Mouse (Mus musculus): Measurements from ENCODE around the gene Tmub1.
"Not testable (repeated sequence)": the region's sequence is repeated elsewhere in the genome, so short reads cannot be mapped to it uniquely, and the experiment has no call there.

The Tmub1 gene

DNA sequence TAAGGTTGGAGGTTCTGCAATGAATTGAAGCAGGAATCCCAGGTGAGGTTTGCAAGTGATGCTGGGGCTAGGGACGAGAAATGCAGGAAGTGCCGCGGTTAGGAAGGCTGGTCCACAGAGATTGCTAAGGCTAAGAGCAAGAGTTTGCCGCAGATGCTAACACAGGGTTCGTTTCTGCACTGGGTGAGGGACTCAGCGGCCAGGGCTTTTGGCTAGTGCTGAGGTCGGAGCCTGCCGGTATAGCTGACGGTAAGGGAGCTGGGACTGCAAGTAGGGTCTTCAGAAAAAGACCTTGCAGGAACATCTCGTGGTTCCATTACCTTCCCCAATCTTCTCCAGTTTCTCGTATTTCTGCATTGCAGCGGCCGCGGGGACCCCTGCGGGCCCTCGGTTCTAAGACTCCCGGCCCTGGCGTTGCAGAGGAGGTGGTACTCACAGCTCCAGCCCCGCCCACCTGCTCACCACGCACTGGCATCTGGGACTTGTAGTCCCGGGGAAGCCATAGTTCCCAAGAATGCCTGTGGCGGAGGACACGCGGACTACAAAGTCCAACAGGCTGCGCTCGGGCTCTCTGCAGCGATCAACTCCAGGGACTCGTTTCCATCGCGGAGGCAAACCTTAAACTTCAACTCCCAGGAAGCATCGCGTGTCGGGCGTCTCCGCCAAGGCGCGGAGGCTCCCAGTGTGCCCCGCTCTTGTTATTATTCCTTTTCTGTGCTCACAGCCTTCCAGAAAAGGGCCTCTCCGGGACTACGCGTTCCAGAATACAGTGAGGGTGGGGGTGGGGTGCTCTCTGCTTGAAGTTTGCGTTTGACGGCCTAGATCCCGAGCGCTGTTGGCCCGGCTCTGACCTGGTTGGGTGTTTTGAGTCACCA, 24.3 kb downstream of the Tmub1 start, which contains the start of the genes Cdk5 and Slc4a2:
TSS of gene Cdk5 (minus strand) at position 402 of the 875 bp plus-strand sequence.
TSS of gene Slc4a2 (plus strand) at position 709 of the 875 bp plus-strand sequence.
- peak; percentile 98 to 100 for DNase-seq

DNA sequence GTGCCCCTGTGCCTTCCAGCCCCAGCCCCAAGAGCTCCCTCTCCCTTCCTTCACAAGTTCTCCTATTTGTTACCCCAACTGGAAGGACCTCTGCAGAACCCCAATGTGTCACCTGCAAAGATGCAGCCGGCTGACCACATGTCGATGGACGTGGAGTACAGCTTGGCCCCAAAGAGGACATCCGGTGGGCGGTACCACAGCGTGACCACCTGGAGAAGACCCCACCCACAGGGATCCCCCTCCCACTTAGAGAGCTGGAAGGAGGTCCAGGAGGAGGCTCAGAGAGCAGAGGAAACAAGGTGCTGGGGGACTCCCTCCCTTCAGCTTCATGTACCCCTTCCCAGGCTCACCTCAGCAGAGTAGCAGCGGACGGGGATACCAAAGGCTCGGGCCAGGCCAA, 27.3 kb downstream of the Tmub1 start:
- DNase-seq = no peak

DNA sequence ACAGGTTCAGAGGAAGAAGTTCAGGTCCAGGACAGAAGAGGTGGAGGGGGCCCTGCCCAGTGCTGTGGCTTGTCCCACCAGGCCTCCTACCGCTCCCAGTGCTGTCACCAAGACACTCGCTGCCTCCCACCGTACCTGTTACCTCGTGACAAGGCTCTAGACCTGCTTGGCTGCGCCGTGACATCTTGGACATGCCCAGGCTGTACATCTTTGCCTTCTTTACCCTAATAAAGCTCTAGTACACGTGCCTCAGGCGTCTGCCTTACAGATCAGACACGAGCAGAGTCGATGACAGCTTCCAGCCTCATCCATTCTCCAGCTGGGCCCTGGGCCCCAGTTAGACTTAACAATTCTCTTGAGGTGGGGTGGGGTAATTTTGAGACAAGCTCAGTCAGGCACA, 30.1 kb downstream of the Tmub1 start:
- no peak for DNase-seq

DNA sequence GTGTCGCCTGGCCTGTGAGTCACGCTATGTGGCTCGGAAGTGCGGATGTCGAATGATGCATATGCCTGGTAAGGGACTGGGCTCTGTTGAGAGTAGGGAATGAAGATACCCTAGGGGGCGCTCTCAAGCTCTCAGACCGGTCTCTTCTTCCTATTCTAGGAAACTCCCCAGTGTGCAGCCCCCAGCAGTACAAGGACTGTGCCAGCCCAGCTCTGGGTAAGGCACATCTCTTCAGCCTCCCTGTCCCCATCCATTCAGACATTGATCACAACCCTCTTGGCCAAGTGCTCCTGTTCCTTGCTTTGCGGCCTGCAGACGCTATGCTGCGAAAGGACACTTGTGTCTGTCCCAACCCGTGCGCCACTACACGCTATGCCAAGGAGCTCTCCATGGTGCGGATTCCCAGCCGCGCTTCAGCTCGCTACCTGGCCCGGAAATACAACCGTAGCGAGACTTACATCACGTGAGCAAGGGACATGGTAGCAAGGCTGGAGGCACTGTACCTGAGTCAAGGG, 31.4 kb downstream of the Tmub1 start:
- peak; percentile 81 to 82 for DNase-seq

DNA sequence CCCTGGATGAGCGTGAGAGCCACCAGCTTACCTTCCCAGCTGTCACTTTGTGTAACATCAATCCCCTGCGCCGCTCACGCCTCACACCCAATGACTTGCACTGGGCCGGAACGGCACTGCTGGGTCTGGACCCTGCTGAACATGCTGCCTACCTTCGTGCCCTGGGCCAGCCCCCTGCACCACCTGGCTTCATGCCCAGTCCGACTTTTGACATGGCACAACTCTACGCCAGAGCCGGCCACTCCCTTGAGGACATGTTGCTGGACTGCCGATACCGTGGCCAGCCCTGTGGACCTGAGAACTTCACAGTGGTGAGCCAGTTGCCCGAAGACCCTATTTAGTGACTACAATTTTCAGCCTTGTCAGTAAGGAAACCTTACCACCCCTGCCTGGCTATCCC, 33.7 kb downstream of the Tmub1 start:
- DNase-seq = no peak

DNA sequence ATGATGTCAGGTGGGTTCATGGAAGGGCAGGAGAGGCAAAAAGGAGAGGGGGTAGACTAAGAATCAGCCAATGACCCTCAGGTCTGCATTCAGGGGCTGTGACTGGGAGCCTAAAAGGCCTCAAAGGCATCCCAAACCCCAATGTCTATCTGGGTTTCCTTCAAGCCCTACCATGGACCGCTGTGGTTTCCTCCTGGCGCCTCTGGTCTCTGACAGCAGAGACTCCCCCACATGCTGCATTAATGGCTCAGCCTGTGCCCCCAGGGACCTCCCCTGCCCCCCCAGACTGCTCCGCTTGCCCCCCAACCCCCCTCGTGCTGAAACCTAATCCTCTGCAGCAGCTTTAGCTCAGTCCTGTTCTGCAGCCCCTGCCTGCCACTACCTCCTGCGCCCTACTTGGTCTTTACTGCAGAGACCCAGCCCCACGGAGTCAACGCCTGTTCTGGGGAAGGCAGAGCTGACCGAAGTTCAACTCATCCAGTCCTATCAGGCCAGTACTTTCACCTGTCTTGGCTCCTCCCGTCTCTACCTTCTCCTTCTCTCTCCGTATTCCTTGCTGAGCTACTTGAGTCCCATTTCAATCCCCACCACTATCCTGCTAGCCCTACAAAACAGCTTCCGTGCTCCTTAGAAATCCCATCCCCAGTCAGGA, 34.5 kb downstream of the Tmub1 start, which contains the start of gene Asic3:
TSS of gene Asic3 (plus strand) at position 351 of the 652 bp plus-strand sequence.
- no peak for DNase-seq

DNA sequence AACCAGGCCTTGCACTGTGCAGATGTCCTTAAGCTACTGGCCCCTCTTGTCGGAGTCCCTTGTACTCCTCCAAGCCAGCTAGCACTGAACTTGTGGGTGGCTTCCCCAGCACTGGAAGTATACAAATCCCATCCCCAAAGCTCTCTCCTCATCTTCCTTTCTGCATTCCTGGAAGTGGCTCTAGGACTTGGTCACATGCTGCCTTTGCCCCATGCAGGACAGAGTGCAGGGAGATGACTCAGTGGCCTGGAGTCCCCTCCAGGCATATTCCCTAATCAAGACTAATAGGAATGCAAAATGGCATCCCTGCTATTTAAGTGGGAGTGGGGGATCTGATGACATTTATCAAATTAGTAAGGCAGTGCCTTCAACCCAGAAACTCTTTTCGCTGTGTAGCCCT, 35.6 kb downstream of the Tmub1 start:
- no peak for DNase-seq

DNA sequence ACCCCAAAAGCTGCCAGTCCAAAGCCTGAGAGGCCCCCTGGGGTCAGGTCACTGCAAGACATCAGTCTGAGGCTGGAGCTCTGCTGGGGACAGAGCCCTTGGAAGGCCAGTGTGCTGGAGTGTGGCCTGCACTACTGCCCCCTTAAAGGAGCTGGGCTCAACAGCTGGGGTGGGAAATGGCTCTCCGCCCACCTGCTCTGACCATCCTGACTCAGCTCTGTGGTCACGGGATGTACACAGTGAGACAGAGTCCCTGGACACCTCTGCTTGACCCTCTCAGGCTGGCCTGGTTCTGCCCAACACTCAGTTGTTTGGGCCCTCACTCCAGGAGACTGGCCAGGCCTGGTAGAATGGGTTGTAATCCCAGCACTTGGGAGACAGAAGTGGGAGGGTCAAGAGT, 38.2 kb downstream of the Tmub1 start:
- no peak for DNase-seq

DNA sequence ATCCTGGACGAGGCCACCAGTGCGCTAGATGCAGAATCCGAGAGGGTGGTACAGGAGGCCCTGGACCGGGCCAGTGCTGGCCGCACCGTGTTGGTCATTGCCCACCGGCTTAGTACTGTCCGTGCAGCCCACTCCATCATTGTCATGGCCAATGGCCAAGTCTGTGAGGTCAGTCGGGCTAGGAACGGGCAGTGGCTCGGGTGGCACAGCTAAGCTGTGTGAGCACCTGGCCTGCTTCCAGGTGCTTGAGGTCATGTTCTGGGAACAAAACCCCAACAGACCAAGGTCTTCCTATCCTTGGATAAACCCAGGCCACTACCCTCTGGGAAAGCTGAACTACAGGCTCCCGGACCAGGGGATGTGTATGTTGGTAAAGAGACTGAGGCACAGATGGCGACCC, 39.0 kb downstream of the Tmub1 start:
- DNase-seq = no peak

DNA sequence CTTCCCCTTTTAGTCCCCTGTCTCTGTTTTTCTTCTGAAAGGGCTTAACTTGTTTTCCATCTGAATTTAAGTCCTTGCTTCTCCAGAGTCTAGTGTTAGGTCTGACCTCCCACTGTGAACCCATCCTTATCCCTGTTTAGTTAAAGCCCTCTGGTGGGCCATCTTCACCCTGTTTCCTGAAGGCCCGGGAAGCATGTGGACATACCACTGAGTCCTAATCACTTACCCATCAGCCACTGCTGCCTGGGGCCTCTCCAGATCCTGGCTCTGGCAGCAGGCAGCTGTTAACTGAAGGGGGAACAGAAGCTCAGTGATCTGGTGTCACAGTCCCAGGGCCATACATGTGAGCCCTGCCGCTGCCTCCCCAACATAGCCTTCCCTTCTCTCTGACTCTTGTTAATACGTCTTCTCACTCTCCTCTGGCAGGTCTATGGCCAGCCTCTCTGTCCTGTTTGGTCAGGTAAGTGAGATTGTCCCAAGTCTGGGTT, 42.2 kb downstream of the Tmub1 start:
- no peak for DNase-seq

DNA sequence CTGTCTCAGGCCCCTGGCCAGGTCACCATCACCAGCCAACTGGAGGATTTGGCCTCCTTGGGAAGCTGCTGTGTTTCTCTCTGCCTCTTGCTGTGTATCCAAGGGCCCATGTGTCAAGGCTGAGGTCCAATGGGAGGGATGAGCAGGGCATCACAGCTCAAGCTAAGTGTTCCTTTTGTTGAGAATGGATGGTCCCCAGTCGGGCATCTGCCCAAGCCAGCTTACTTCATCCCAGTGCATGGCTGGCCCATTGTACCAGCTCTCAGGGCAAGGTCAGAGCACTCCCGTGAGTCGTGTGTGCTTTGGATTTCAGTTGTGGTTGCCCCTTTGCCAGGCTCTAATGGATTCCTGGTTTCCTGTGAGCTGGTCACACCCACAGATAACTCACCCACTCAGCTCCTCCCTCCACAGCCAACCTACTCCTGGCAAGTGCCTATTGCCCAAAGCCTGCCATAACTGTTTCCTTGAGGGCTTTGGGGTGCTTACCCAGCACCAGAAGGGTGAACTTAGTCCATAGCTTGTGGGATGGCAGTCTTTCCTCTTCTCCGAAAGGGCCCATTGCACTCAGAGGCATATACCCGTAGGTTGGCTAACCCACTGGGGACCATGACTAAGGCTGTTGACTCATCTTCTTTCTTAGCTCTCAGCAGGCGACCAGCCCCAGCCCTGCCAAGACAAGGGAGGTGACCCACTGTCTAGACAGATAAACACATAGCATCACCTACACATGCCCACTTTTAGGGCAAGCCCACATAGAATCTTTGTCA, 42.9 kb downstream of the Tmub1 start:
- DNase-seq = no peak

DNA sequence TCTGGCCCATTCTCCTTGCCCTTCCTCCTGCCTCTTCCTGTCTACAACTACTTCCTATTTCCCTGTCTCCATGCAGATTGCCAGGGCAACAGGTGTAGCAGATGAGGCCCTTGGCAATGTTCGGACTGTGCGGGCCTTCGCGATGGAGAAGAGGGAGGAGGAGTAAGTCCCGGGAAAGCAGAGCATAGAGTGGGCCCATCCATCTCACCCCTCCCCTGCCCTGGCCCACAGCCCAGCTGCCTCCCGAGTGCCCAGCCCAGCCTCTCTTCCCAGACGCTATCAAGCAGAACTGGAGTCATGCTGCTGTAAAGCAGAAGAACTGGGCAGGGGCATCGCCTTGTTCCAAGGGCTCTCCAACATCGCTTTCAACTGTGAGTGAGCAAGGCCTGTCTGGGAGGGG, 45.7 kb downstream of the Tmub1 start:
- DNase-seq = no peak

DNA sequence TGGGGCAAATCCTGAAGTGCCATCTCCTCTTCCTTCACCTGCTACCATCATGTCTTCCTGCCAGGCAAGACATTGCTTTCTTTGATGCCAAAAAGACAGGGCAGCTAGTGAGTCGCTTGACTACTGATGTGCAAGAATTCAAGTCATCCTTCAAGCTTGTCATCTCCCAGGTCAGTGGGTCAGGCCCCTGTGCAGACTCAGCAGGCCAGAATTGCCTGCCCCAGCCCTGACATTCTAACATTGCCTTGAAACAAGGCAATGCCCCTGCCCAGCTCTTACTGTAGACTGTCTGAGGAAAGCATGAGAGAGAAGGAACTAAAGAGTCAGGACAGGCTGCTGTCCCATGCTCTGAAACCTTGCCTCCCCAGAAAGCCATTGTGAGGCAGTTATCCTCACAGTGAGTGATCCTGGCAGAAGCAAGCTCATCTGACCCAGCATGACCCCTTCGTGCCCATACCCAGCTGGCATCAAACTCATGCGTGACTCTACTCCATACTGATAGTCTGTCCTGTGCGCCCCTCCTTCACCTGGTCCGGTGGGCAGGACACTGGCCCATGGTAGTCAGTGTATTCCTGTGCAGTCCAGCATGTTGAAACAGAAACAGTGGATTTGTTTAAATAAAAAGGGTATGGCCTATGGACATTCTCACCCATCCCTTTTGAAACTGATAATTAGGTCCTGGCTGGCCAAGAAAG, 46.6 kb downstream of the Tmub1 start:
- no peak for DNase-seq

DNA sequence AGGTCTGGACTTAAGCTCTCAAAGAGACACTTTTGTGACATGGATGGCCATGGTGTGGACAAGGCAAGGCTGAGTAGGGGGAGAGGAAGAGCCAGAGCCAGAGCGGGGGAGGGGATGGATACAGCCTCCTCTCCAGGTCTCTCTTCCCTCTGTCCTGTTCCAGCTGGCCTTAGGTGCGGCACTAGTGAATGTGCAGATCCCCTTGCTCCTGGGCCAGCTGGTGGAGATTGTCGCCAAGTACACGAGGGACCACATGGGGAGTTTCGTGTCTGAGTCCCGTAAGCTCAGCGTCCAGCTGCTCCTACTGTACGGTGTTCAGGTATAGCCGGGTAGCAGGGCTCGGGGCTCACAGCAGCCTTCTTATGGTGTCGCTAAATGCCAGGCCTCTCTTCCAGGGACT, 47.3 kb downstream of the Tmub1 start:
- no peak for DNase-seq

DNA sequence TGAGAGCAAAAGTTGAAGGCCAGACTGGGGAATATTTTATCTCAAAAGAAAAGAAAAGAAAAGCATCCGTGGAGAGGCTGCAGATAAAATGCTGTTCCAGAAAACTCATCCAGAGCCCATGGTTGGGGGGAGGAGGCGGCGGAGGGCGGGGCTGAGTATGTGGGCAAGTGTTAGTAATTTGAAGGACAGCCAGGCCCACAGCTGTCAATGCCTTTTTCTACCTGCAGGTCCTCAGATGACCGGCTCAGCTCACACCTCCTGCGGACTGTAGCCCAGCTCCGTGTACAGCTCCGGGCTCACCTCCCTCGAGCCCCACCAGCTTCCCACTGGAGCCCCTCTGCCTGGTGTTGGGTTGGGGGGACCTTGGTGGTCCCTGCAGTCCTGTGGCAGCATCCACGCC, 48.0 kb downstream of the Tmub1 start:
- DNase-seq = no peak

DNA sequence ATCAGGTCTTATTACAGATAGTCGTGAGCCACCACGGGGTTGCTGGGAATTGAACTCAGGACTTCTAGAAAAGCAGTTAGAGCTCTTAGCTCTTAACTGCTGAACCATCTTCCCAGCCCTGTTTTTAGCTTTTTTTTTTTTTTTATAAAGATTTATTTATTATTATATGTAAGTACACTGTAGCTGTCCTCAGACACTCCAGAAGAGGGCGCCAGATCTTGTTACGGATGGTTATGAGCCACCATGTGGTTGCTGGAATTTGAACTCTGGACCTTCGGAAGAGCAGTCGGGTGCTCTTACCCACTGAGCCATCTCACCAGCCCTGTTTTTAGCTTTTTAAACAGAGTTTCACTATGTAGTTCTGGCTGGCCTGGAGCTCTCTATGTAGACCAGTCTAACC, 51.4 kb downstream of the Tmub1 start:
- DNase-seq = not testable (repeated sequence)

Measured in cerebellum, adult 18-20 months (tissue).